Mouse (Mus musculus) neural tube, embryonic 11.5 days (tissue): ENCODE data around the gene Ms4a18. TPM values are rescaled to one million over a fixed set of nuclear protein-coding genes. Genes with fewer than 3 reads are reported as not detected.

Experiments
- ATAC-seq: fragments of 200-750 bp; cut with Nextera tagmentation; 2 replicates; pipeline ENCODE4 v1.8.0; 2017; ENCODE audit warnings: moderate number of reproducible peaks, mild to moderate bottlenecking, moderate TSS enrichment, moderate library complexity; ENCODE audit not compliant: insufficient read depth, low FRiP score, low TSS enrichment
- DNase-seq: peaks from one replicate; pipeline ENCODE4 v3.0.0-alpha.2; 2015; ENCODE audit warnings: low spot score
- H3K27ac ChIP-seq: fragments of 300-500 bp; sonication (generic); 2 replicates; pipeline ENCODE4 v1.5.1; 2014; ENCODE audit warnings: low read depth, mild to moderate bottlenecking, low read length
- H3K27me3 ChIP-seq: fragments of 300-500 bp; sonication (generic); 2 replicates; pipeline ENCODE4 v1.6.1; 2014; ENCODE audit warnings: mild to moderate bottlenecking, low read length, mixed read lengths; ENCODE audit not compliant: control insufficient read depth, insufficient read depth
- H3K36me3 ChIP-seq: fragments of 300-500 bp; sonication (generic); 2 replicates; pipeline ENCODE4 v1.6.1; 2014; ENCODE audit warnings: mild to moderate bottlenecking, low read length, moderate library complexity, mixed read lengths; ENCODE audit not compliant: control insufficient read depth, insufficient read depth
- H3K4me1 ChIP-seq: fragments of 300-500 bp; sonication (generic); 2 replicates; pipeline ENCODE4 v1.6.1; 2014; ENCODE audit warnings: low read length, mixed read lengths; ENCODE audit not compliant: control insufficient read depth, insufficient read depth
- H3K4me2 ChIP-seq: fragments of 300-500 bp; sonication (generic); 2 replicates; pipeline ENCODE4 v1.6.1; 2014; ENCODE audit warnings: low read depth, mild to moderate bottlenecking, moderate library complexity
- H3K4me3 ChIP-seq: fragments of 300-500 bp; sonication (generic); 2 replicates; pipeline ENCODE4 v1.5.1; 2014; ENCODE audit warnings: low read depth, low read length
- H3K9ac ChIP-seq: fragments of 300-500 bp; sonication (generic); 2 replicates; pipeline ENCODE4 v1.6.1; 2014; ENCODE audit warnings: mild to moderate bottlenecking, low read length
- H3K9me3 ChIP-seq: fragments of 300-500 bp; sonication (generic); 2 replicates; pipeline ENCODE4 v1.6.1; 2016; ENCODE audit warnings: low read length; ENCODE audit not compliant: control insufficient read depth
- WGBS: fragments of 180-500 bp; shearing (Covaris S2); extraction: QIAGEN DNeasy Blood & Tissue Kit; methylation state at CpG from one replicate; pipeline ENCODE4 v1.1.7; 2014; 5-methylcytosine and 5-hydroxymethylcytosine counted together
- polyA plus RNA-seq: library from polyadenylated mRNA; unstranded; fragments of >200 nt; fragmentation: Nextera tagmentation; extraction: Ambion mirVana; gene quantifications from 2 replicates; pipeline ENCODE4 v1.2.1, GENCODE M21; 2014

Ms4a18 gene
- polyA plus RNA-seq, 1 experiment from 2014 or later = not detected

GRCm38 (mm10) chr19:10993150-10993549 is 24.7 kb downstream of the Ms4a18 start, which contains the start of gene Ms4a15:
Gene Ms4a15, minus strand, starts transcription at chr19:10993250.
- no peaks in the 10 kb centered on the region for H3K4me1 ChIP-seq
- H3K27ac ChIP-seq = no peak within 1 kb of the TSS
- no peaks in the 10 kb centered on the region for H3K27me3 ChIP-seq
- H3K4me2 ChIP-seq = no peak within 1 kb of the TSS
- H3K9me3 ChIP-seq = no peaks in the 10 kb centered on the region
- H3K36me3 ChIP-seq = no peaks in the 10 kb centered on the region
- 90% methylated on average over 7 of the region's 7 CpGs for WGBS
- ATAC-seq = no peak
- no peak within 1 kb of the TSS for H3K4me3 ChIP-seq
- no peak within 1 kb of the TSS for H3K9ac ChIP-seq
- no peak for DNase-seq

DNA sequence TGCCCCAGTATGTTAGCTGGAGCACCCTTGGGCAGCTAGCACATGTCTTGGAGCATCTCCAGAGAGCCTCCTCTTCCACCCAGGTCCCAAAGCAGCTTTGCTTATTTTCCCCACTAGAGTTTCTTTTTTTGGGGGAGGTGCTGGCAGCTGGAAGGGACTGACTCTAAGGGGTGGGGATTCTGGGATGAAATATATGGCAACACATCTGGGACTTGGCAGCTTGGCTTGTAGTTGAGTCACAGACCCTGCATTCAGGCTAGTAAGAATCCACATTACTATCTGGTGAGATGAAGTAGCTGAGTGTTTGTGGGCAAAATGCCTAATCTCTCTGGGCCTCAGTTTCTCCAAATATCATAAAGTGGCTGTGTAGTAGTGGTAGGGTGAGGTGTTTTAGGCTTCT is 25.9 kb downstream of the Ms4a18 start:
- H3K9me3 ChIP-seq = no peaks in the 10 kb centered on the region
- H3K27ac ChIP-seq = no peak overlapping the region
- no peak for DNase-seq
- H3K9ac ChIP-seq = no peak overlapping the region
- no peaks in the 10 kb centered on the region for H3K4me1 ChIP-seq
- no peak overlapping the region for H3K4me2 ChIP-seq
- no peaks in the 10 kb centered on the region for H3K27me3 ChIP-seq
- no peaks in the 10 kb centered on the region for H3K36me3 ChIP-seq
- ATAC-seq = no peak
- H3K4me3 ChIP-seq = no peak overlapping the region

DNA sequence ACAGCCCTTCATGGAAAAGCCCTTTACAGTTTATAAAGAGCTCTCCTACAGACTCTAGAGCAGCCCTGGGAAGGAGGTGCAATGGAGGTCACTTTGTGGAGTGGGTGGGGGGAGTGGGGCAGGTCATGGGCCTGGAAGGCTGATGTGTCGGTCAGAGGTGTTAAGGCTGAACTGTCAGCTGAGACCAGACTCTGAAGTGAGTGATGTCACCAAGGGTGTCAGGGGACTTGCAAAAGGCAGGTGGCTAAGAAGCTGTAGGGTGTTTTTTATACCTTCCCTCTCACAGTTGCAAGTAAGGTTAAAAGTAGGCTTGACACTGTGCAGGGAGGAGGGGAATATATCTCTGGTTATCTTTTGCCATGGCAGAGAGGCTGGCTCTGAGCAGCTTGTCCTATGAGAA is 27.1 kb downstream of the Ms4a18 start:
- Histone ChIP-seq H3K36me3 (no peaks in the 10 kb centered on the region), H3K4me2 (no peak overlapping the region), H3K9me3 (no peaks in the 10 kb centered on the region), H3K27me3 (no peaks in the 10 kb centered on the region), H3K27ac (no peak overlapping the region), H3K9ac (no peak overlapping the region), H3K4me3 (no peak overlapping the region), H3K4me1 (no peaks in the 10 kb centered on the region)
- DNase-seq = no peak
- 37% methylated on average over 1 of the region's 1 CpGs for WGBS
- ATAC-seq = no peak

- Histone ChIP-seq H3K9me3 (no peaks in the 10 kb centered on the region), H3K27ac (no peak overlapping the region), H3K36me3 (no peaks in the 10 kb centered on the region), H3K4me2 (no peak overlapping the region), H3K27me3 (no peaks in the 10 kb centered on the region), H3K9ac (no peak overlapping the region), H3K4me3 (no peak overlapping the region), H3K4me1 (no peaks in the 10 kb centered on the region)
- DNase-seq (no peak), ATAC-seq (no peak)
- 88% methylated on average over 1 of the region's 1 CpGs for WGBS
Measured at GRCm38 (mm10) chr19:10988563-10988962, 29.3 kb downstream of the Ms4a18 start.

DNA sequence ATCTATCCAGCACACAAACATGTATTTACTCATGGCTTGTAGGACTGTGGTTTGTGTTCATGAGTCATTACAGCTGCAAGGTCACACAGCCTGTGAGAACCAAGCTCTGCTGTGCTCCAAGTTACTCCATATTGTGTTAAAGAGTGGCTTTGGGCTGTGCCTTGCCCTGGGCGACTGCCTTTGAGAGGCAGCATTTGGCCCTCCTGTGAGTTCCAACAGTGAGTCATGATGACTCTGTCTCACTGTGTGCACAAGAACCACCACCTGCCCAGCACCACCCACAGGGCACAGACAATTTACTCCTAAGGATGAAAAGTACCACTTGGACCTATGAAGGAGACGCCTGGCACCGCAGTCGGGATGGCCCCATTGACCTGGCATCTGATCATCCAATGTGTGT is 31.9 kb downstream of the Ms4a18 start:
- DNase-seq (no peak), ATAC-seq (no peak)
- no peaks in the 10 kb centered on the region for H3K4me1 ChIP-seq
- no peak overlapping the region for H3K9ac ChIP-seq
- H3K4me3 ChIP-seq = no peak overlapping the region
- WGBS = 87% methylated on average over 4 of the region's 4 CpGs
- H3K36me3 ChIP-seq = no peaks in the 10 kb centered on the region
- no peaks in the 10 kb centered on the region for H3K9me3 ChIP-seq
- no peaks in the 10 kb centered on the region for H3K27me3 ChIP-seq
- H3K27ac ChIP-seq = no peak overlapping the region
- H3K4me2 ChIP-seq = no peak overlapping the region

GRCm38 (mm10) chr19:10984551-10984950 is 33.3 kb downstream of the Ms4a18 start:
- 77% methylated on average over 13 of the region's 13 CpGs for WGBS
- H3K4me1 ChIP-seq = no peaks in the 10 kb centered on the region
- H3K27ac ChIP-seq = no peak overlapping the region
- no peak overlapping the region for H3K9ac ChIP-seq
- H3K27me3 ChIP-seq = no peaks in the 10 kb centered on the region
- no peak overlapping the region for H3K4me2 ChIP-seq
- H3K9me3 ChIP-seq = no peaks in the 10 kb centered on the region
- ATAC-seq (no peak), DNase-seq (no peak)
- H3K4me3 ChIP-seq = no peak overlapping the region
- no peaks in the 10 kb centered on the region for H3K36me3 ChIP-seq

DNA sequence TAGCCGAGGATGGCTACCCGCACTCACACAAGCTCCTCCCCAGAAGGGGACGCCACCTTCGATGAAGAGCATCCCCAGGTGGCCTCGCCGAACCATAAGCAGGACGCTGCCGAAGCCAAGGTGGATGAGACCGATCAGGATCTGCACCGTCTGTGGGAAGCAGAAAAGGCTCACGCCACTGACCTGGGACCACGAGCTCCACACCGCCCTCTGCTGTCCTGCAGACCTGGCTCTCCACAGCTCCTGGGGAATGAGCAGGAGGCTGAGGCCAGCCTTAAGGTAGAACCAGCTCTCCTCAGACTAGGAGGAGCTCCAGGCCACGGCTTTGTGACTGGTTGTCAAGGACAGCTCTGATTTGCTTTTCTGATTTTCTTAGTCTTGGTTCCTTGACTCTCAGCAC is 34.7 kb downstream of the Ms4a18 start:
- no peaks in the 10 kb centered on the region for H3K4me1 ChIP-seq
- no peak overlapping the region for H3K4me2 ChIP-seq
- no peak overlapping the region for H3K4me3 ChIP-seq

GRCm38 (mm10) chr19:10980210-10980609 is 37.6 kb downstream of the Ms4a18 start:
- DNase-seq = no peak
- Histone ChIP-seq H3K4me3 (no peak overlapping the region), H3K36me3 (no peaks in the 10 kb centered on the region), H3K27ac (no peak overlapping the region), H3K4me1 (no peaks in the 10 kb centered on the region), H3K9ac (no peak overlapping the region), H3K9me3 (no peaks in the 10 kb centered on the region), H3K27me3 (no peaks in the 10 kb centered on the region), H3K4me2 (no peak overlapping the region)
- WGBS = 87% methylated on average over 5 of the region's 5 CpGs
- ATAC-seq = no peak

More for the DNA sequence above, 34.7 kb downstream of the Ms4a18 start:
- peak; percentile 49 for DNase-seq
- Histone ChIP-seq H3K27ac (no peak overlapping the region), H3K36me3 (no peaks in the 10 kb centered on the region), H3K9me3 (no peaks in the 10 kb centered on the region), H3K27me3 (no peaks in the 10 kb centered on the region), H3K9ac (no peak overlapping the region)
- ATAC-seq = no peak
- 28% methylated on average over 14 of the region's 14 CpGs for WGBS

DNA sequence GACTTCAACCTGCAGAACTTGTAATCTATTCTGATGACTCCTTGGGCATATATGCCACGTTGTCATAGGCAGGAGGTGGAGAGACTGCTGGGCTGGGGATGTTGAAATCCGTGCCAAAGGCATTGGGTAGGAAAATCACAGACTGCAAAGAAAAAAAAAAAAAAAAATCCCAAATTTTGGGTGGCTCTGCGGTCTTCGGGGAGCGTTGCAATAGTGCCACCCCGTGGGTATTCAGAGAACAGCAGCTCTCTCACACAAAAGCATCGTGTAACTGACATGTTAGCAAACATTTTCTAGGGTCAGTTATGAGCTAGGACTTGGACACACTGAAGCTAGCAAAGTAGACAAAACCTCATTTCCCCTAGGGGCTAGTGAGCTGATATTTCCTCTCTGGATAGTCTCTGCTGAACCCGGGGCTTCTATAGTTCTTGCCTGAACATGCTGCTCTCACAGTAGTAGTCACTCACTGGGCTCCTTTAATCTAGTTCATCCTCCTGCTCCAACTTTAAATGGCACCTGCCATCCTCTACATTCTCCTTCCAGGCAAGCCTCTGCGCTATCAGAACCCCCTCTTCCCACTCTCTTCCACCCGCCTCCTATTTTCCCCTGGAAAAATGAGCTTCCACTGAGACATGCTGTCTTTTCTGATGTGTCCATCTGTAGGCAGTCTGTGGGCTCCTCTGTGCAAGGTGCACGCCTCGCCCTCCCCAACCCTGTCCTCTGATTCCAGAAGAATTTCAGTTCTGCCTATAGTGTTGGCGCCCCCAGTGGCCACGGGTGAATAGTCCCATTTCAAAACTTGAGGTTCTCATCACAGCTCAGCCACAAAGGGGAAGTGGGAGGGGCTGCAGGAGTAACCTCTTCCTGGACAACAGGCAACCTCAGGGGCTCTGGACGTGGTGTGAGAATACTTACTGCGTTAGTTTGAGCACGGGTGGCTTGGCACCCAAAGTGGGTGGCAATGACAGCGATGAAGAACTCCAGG is 38.4 kb downstream of the Ms4a18 start:
- H3K27ac ChIP-seq = no peak overlapping the region

More for the DNA sequence above, 38.4 kb downstream of the Ms4a18 start:
- Histone ChIP-seq H3K4me2 (peak overlapping the region; percentile 17; the same call in 1 of the 2 replicates), H3K9ac (0 out of 2 replicates have a peak overlapping the region, but pooled peaks have one; percentile 15), H3K36me3 (no peaks in the 10 kb centered on the region), H3K9me3 (no peaks in the 10 kb centered on the region), H3K4me3 (no peak overlapping the region), H3K27me3 (no peaks in the 10 kb centered on the region), H3K4me1 (no peaks in the 10 kb centered on the region)
- ATAC-seq = peak; percentile 67; the same call in 1 of the 2 replicates
- DNase-seq = peak; percentile 75
- WGBS = 16% methylated on average over 18 of the region's 18 CpGs
